Mouse (Mus musculus) Patski (cell line): Measurements from ENCODE around the gene Tepsin. TPM values are rescaled to one million over a fixed set of nuclear protein-coding genes. Genes with fewer than 3 reads are reported as not detected.
A peak's percentile ranks its signal among the peaks of the same experiment; 100 is the strongest.

Source experiments
- ATAC-seq: fragments of 100-300 bp; one replicate; pipeline ENCODE4 v1.8.0; 2021
- CTCF ChIA-PET: fragments of 350-600 bp; sonication (Branson Sonifier 250); formaldehyde crosslinking; loops from one replicate; lab custom pipeline; 2022; ENCODE audit warnings: inconsistent platforms; lab: Charles Lee
- POLR2A ChIA-PET: fragments of 350-600 bp; sonication (Branson Sonifier 250); formaldehyde crosslinking; loops from one replicate; lab custom pipeline; 2022; ENCODE audit warnings: antibody characterized with exemption, inconsistent platforms; lab: Charles Lee
- DNase-seq: peaks from one replicate; pipeline ENCODE4 v3.0.0-alpha.2; 2011; ENCODE audit warnings: low read depth, low spot score
- H3K27me3 ChIP-seq: fragments of 371-371 bp; one replicate; pipeline ENCODE4 v1.5.1; 2021
- CTCF ChIP-seq: fragments of 100-300 bp; IDR thresholded peaks from one replicate; pipeline ENCODE4 v1.5.1; 2021
- in situ Hi-C: fragments of 300-500 bp; cut with MboI; formaldehyde crosslinking; loops from 3 replicates; pipeline ENCODE4 v1.11.1; 2018; ENCODE audit warnings: low pct_unique_long_range_greater_than_20kb, mixed read lengths
- polyA plus RNA-seq: library from polyadenylated mRNA; unstranded; gene quantifications from one replicate; pipeline ENCODE4 v1.2.3, GENCODE M21; 2021

The Tepsin gene
- polyA plus RNA-seq, 1 experiment from 2014 or later, result 19.7 TPM

- in situ Hi-C loops, result no loop called here
- POLR2A ChIA-PET, result no interaction called here
- H3K27me3 ChIP-seq, result no peaks in the 10 kb centered on the region
- TF ChIP-seq CTCF, result no peak
- CTCF ChIA-PET, result interaction anchor here (1.7 kb wide), 1 partner anchor 13 kb away, joined by 7 read pairs; no protein-coding TSS in a partner anchor
- ATAC-seq, result no peak
- no peak for DNase-seq
Measured at GRCm38 (mm10) chr11:120052274-120052673, 46.3 kb downstream of the Tepsin start.

GRCm38 (mm10) chr11:120051124-120051811 is 47.3 kb downstream of the Tepsin start:
- ChIA-PET POLR2A (no interaction called here), CTCF (interaction anchor here (0.6 to 1.7 kb wide), 2 partner anchors 14 to 139 kb away, joined by 3 to 7 read pairs; no protein-coding TSS in a partner anchor)
- DNase-seq (no peak), ATAC-seq (no peak)
- H3K27me3 ChIP-seq, result no peaks in the 10 kb centered on the region
- no peak for TF ChIP-seq CTCF
- in situ Hi-C loops, result no loop called here

- H3K27me3 ChIP-seq, result no peaks in the 10 kb centered on the region
- in situ Hi-C loops, result no loop called here
- TF ChIP-seq CTCF, result no peak
- ATAC-seq (peak; percentile 14), DNase-seq (no peak)
- POLR2A ChIA-PET, result no interaction called here
- CTCF ChIA-PET, result interaction anchor here (1.4 to 1.5 kb wide), 2 partner anchors 13 to 16 kb away, joined by 3 to 5 read pairs; no protein-coding TSS in a partner anchor
Measured at GRCm38 (mm10) chr11:120049067-120049466, 49.5 kb downstream of the Tepsin start.

GRCm38 (mm10) chr11:120048252-120048556 is 50.3 kb downstream of the Tepsin start:
- ChIA-PET POLR2A (interaction anchor here (1.0 kb wide), 1 partner anchor 59 kb away, joined by 4 read pairs; no protein-coding TSS in a partner anchor), CTCF (interaction anchor here (1.4 to 1.5 kb wide), 2 partner anchors 14 to 17 kb away, joined by 3 to 5 read pairs; no protein-coding TSS in a partner anchor)
- DNase-seq, result no peak
- in situ Hi-C loops, result no loop called here
- TF ChIP-seq CTCF, result no peak
- ATAC-seq, result no peak
- no peaks in the 10 kb centered on the region for H3K27me3 ChIP-seq

- no peak for ATAC-seq
- CTCF ChIA-PET, result interaction anchor here (1.4 to 1.5 kb wide), 2 partner anchors 14 to 17 kb away, joined by 3 to 5 read pairs; no protein-coding TSS in a partner anchor
- in situ Hi-C loops, result no loop called here
- no peak for TF ChIP-seq CTCF
- DNase-seq, result no peak
- POLR2A ChIA-PET, result interaction anchor here (1.0 kb wide), 1 partner anchor 60 kb away, joined by 4 read pairs; no protein-coding TSS in a partner anchor
- H3K27me3 ChIP-seq, result no peaks in the 10 kb centered on the region
Measured at GRCm38 (mm10) chr11:120047531-120048251, 50.8 kb downstream of the Tepsin start.

GRCm38 (mm10) chr11:120046553-120047191 is 51.9 kb downstream of the Tepsin start, which contains the start of gene Aatk:
Gene Aatk (minus strand): TSS chr11:120047167.
- ATAC-seq, result no peak
- no peak for TF ChIP-seq CTCF
- DNase-seq, result no peak
- no peaks in the 10 kb centered on the region for H3K27me3 ChIP-seq
- in situ Hi-C loops, result no loop called here
- CTCF ChIA-PET, result no interaction called here
- POLR2A ChIA-PET, result interaction anchor here (0.6 kb wide), 1 partner anchor 102 kb away, joined by 4 read pairs; no protein-coding TSS in a partner anchor

GRCm38 (mm10) chr11:120045839-120046552 is 52.5 kb downstream of the Tepsin start:
- in situ Hi-C loops, result no loop called here
- no peak for TF ChIP-seq CTCF
- ATAC-seq (no peak), DNase-seq (no peak)
- POLR2A ChIA-PET, result no interaction called here
- CTCF ChIA-PET, result no interaction called here
- H3K27me3 ChIP-seq, result no peaks in the 10 kb centered on the region

GRCm38 (mm10) chr11:120045341-120045740 is 53.2 kb downstream of the Tepsin start:
- DNase-seq (no peak), ATAC-seq (no peak)
- no peak for TF ChIP-seq CTCF
- no peaks in the 10 kb centered on the region for H3K27me3 ChIP-seq
- CTCF ChIA-PET, result no interaction called here
- POLR2A ChIA-PET, result no interaction called here
- in situ Hi-C loops, result no loop called here

- no peak for DNase-seq
- POLR2A ChIA-PET, result no interaction called here
- no peaks in the 10 kb centered on the region for H3K27me3 ChIP-seq
- CTCF ChIA-PET, result no interaction called here
- no peak for ATAC-seq
- in situ Hi-C loops, result no loop called here
- TF ChIP-seq CTCF, result no peak
Measured at GRCm38 (mm10) chr11:120042141-120042838, 56.2 kb downstream of the Tepsin start.
